Mouse (Mus musculus): Measurements from ENCODE around the gene Smim13.
"Not testable (repeated sequence)": the region's sequence is repeated elsewhere in the genome, so short reads cannot be mapped to it uniquely, and the experiment has no call there.

Gene Smim13

DNA sequence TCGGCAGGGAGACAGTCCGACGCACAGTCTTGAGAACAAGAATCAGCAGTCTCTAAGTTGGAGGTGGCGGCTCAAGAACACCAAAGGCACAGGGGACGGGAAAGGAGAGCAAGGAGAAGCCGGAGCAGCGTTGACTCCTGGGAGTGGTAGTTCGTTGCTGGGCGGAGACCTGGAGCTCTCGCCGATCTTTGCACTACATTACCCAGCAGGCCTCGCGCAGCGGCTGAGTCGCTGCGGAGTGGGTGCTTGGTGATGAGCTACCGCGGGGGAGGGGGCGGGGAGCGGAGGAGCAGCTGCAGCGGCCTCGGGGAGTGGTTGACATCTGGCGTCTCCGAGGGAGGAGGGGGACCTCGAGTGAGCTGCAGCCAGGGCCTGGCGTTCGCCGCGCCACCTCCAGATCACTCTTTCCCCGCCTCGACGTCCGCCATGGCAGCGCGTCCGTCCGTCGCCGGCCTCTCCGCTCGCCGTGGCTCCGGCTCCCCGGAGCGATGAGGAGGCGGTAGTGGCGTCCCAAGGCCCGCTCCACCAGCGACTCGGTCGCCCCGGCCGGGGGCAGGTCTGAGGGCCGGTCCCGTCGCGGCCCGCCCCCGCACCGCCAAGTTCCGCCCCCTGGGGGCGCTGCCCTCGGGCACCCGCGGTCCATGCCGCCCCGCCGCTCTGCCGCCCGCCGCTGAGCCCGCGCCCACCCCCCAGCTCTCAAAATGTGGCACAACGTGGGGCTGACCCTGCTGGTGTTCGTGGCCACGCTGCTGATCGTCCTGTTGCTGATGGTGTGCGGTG lies at the start of gene Smim13:
Smim13 (plus strand) TSS at position 307 of the 780 bp plus-strand sequence.
- peak; percentile 78 for DNase-seq (ENCODE audit: low spot score)

DNA sequence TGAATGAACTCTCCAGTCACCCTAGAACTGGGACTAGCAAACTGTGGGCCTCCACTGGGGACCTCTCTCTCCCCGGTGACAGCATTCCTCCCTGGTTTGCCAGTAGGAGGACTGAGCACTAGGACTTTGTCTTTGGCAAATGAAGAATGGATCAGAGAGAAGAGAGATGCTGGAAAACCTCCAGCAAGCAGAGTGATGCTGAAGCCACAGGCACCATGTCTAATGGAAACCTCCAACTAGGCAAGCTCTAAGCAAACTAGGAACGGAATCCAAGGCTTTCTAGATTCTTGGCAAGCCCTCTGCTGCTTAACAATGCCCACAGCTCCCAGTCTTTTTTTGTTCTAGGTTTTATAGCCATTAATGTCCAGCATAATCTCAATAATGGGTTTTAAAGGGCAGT lies 48.8 kb upstream of the Smim13 start:
- no peak for DNase-seq (ENCODE audit: low spot score)

DNA sequence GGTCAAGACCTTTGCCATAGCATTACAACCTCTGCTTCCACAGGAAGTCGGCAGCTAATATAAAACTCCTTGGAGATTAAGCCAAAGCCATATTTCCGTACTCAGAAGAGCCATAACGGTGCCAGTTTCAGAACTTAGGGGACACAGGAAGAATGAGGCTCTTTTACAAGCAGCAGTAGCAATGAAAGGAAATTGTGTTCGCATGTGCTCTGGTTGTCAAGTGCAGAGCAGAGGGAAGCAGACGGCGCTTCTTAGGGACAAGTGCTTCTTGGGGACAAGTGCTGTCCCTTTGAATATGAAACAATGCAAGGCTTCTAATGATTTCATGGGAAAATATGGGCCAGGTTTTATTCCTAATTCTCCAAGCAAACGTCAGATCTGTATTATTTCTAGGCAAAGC lies 46.4 kb upstream of the Smim13 start:
- no peak for DNase-seq (ENCODE audit: low spot score)

DNA sequence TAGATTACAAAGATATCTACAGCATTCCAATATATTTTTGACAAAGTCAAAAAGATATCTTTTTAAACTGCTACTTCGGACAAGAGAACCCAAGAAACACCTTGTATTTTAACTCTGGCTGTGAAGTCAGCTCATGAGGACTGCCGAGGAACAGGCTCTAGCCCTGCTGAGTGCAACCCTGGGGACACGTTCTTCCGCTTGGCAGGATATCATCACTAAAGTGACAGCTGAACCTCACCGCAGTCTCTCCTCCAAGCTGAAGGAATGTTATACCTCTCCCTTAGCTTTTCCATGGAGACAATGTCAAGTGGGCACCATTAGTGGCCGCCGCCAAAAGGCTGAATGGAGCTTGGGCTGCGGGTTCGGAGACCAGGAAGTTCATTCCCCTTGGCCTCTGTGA lies 46.0 kb upstream of the Smim13 start:
- DNase-seq (ENCODE audit: low spot score): no peak

- DNase-seq (ENCODE audit: low spot score): not testable (repeated sequence)
Measured at GRCm38 (mm10) chr13:41205568-41205967, 44.1 kb upstream of the Smim13 start.

GRCm38 (mm10) chr13:41206241-41206640 lies 43.4 kb upstream of the Smim13 start:
- DNase-seq (ENCODE audit: low spot score): no peak

- DNase-seq (ENCODE audit: low spot score): no peak
Measured at GRCm38 (mm10) chr13:41211276-41211675, 38.4 kb upstream of the Smim13 start.

DNA sequence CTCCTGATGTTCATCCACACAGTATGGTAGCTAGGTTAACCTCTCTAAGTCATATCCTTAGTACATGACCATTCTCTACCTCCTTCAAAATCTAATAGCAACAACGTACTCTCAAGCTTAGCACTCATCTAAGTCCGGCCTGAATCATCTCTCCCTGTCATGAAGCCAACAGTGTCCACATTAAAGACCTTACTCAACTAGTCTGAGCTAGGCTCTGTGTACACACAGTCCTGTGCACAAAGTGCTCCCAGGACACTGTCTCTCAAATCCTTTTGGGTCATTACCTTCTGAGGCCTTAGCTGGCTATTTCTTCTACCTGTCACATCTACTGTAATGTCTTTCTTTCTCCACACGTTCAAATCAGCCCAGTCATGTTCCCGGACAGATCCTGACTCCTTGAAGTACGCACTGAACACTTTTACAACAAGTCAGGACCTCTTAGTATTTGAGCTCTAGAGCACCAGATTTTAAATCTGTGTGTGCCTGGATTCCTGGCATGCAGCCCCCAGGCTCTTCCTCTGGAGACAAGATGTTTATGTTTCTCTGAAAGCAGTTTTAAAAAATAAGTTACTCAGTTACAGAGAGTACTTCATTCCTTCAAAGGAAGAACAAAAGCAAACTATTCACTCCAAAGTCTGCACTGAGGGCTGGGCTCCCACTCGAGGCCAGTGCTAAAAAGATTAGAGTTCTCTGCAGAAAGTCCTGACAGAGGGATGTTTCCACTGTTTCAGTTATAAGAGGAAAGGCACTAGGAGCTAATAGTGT lies 36.9 kb upstream of the Smim13 start:
- DNase-seq (ENCODE audit: low spot score): no peak

DNA sequence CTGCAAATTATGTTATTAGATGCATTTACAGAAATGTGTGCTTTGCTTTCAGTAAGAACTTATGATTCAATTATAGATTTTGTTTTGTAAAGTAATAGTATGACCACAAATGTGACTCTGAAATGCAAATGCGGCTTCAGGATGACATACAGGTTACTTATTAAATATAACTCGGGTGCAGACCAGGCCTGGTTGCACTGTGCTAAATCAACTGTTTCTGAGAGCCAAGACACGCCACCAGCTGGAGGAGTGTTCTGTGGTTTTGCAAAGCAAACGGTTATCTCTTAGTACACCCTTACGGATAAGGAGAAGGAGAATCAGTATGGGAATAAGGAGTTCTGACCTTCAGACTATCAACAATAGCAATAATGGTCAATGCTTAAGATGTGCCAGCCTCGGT lies 34.0 kb upstream of the Smim13 start:
- DNase-seq (ENCODE audit: low spot score): no peak

DNA sequence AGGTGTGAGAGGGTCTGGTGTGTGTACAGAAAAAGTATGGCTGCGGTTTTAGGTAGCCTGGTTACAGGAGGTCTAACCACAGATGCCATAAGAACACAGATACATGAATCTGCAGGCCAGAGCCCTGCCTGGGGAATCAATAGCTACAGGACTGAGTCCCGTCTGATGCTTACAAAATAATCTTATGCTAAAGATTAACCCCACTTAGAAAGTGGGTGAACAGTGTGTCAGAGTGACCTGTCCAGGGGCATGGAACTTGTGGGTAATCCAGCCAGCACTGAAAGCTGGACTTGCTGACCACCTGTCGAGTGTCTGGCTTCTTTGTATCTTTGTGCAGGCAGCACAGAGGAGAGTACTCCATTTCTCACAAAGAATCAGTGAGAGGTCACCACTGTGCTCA lies 33.4 kb upstream of the Smim13 start:
- no peak for DNase-seq (ENCODE audit: low spot score)

GRCm38 (mm10) chr13:41219056-41219455 lies 30.6 kb upstream of the Smim13 start:
- DNase-seq (ENCODE audit: low spot score): no peak

DNA sequence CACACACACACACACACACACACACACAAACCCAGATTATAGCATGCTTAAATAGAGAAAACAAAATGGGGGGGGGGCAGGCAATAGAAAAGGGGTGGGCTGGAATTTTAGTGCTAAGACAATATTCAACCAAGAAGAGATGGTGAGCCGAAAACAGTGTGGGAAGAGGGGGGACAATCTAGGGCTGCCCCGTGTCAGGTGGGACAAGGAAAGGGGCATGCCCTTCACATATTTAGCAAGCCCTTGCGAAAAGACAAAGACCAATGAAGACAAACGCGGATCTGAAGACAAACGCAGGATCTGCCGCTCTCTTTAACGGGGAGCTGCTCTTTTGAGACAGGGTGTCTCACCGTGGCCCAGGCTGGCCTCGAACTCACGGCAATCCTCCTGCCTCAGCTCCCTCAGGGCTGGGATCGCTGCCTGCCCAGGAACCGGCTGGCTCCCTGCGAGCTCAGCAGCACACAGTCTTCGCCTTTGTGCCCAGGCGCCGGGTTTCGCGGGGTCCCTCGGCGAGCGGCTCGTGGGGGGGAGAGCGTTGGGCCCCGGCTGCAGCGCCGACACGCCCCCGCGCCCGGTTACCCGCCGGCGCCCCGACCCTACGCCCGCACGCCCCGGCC lies 29.8 kb upstream of the Smim13 start:
- no peak for DNase-seq (ENCODE audit: low spot score)

GRCm38 (mm10) chr13:41220304-41220834 lies 29.3 kb upstream of the Smim13 start, which contains the start of gene Elovl2:
Gene Elovl2, minus strand, starts transcription at chr13:41220405.
- DNase-seq (ENCODE audit: low spot score): peak; percentile 59

GRCm38 (mm10) chr13:41226513-41226912 lies 23.1 kb upstream of the Smim13 start:
- no peak for DNase-seq (ENCODE audit: low spot score)

GRCm38 (mm10) chr13:41228060-41228459 lies 21.6 kb upstream of the Smim13 start:
- no peak for DNase-seq (ENCODE audit: low spot score)

DNA sequence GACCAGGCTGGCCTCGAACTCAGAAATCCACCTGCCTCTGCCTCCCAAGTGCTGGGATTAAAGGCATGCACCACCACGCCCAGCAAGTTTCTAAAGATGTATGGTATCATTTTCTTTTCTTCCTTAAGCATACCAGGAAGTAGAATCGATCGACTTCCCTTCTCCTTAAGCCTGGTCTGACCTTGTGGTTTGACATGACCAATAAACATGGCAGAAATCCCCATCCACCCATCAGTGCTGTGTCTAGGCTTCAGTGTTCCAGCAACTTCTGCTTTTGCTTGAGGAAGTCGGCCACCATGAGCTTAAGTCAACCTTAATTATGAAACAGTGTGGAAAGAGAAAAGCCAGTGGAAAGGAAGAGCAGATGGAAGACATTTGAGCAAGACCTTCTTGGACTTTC lies 19.4 kb upstream of the Smim13 start:
- DNase-seq (ENCODE audit: low spot score): no peak

GRCm38 (mm10) chr13:41231389-41231983 lies 18.2 kb upstream of the Smim13 start:
- DNase-seq (ENCODE audit: low spot score): no peak

DNA sequence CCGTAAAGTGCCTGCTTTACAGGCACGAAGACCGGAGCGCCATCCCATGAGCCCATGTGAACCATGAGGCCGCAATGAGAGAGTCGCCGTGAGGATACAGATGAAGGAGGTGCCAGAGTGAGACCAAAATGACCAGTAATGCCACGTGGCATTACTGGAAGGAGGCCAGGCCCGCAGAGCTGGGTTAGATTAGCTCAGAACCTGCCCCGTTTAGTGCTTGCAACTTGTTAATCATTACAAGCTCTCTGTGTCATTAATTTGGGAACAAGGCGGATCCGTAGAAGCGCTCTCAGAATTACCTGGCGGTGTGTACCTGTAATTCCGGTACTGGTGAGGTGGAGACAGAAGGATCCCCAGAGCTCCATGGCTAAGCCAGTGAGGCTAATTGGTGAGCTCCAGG lies 17.4 kb upstream of the Smim13 start:
- no peak for DNase-seq (ENCODE audit: low spot score)

GRCm38 (mm10) chr13:41233241-41233640 lies 16.4 kb upstream of the Smim13 start:
- DNase-seq (ENCODE audit: low spot score): no peak

- no peak for DNase-seq (ENCODE audit: low spot score)
Measured at GRCm38 (mm10) chr13:41235181-41235580, 14.5 kb upstream of the Smim13 start.

- DNase-seq (ENCODE audit: low spot score): no peak
Measured at GRCm38 (mm10) chr13:41235845-41236741, 13.6 kb upstream of the Smim13 start.
